Mouse (Mus musculus) telencephalon, adult 2 months (tissue): ENCODE measurements at regions not wholly inside any gene's neighbourhood (a gene's known extent, or its start where the extent isn't known, plus 50 kb on each side); places are given as distances from the start of the nearest gene placed in this dataset.
"Not testable (repeated sequence)": the region's sequence is repeated elsewhere in the genome, so short reads cannot be mapped to it uniquely, and the experiment has no call there.

Experiments
- DNase-seq: peaks from one replicate; pipeline ENCODE4 v3.0.0-alpha.2; 2011; ENCODE audit warnings: low read depth, low spot score

GRCm38 (mm10) chr4:64432097-64432496, 385.3 kb upstream of the Tnc start:
- no peak for DNase-seq

GRCm38 (mm10) chr4:64437744-64438594, 391.2 kb upstream of the Tnc start:
- no peak for DNase-seq

DNA sequence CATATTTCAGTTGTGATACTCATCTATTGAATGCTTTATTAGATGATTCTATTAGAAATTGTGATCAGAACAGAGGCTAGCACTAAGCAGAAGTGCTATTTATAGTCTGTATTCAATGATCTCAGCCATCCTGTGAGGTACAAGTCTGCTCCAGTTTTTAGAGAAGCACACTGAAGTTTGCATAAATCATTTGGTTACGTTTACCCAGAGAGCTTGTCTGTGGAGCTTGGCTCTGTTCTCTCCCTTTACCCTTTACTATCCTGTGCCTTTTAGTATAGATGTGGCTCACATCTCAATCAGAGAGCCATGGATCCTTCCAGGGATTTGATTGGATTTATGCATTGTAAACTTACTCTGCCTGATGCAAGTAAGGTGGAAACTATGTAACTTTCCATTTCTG, 404.6 kb upstream of the Tnc start:
- no peak for DNase-seq

GRCm38 (mm10) chr4:64451946-64452345, 405.1 kb upstream of the Tnc start:
- no peak for DNase-seq

DNA sequence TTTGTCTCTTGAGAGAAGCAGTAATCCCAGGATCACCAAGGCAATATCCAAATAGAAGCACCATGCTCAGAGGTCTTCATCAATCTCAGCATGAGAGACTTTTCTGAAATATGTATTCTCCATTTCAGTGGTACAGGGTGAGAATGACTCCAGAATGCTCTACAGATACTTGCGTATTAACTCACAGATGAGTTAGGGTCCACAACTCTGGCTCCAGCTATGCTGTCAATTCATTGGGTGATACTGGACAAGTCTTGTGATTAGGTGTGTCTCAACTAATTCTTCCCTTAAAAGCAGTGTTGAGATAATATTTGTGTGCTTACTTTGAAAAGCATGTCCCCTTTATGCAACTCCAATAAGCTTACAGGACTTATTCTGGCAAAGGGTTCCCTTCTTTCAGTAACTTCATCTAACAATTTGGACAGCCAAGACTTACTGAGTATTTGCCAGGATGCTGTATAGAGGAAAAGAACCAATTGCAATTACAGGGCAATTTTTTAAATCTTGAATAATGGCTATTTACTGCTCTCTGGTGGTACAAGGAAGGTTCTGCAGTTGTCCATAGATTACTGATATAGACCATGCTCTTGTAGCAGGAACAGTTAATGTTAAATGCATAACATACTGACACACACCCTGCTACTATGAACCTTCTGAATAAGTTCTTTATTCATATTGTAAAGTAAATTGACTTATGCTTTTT, 445.6 kb upstream of the Tnc start:
- DNase-seq: peak; percentile 16

GRCm38 (mm10) chr4:64497759-64498158, 450.9 kb upstream of the Tnc start:
- not testable (repeated sequence) for DNase-seq

DNA sequence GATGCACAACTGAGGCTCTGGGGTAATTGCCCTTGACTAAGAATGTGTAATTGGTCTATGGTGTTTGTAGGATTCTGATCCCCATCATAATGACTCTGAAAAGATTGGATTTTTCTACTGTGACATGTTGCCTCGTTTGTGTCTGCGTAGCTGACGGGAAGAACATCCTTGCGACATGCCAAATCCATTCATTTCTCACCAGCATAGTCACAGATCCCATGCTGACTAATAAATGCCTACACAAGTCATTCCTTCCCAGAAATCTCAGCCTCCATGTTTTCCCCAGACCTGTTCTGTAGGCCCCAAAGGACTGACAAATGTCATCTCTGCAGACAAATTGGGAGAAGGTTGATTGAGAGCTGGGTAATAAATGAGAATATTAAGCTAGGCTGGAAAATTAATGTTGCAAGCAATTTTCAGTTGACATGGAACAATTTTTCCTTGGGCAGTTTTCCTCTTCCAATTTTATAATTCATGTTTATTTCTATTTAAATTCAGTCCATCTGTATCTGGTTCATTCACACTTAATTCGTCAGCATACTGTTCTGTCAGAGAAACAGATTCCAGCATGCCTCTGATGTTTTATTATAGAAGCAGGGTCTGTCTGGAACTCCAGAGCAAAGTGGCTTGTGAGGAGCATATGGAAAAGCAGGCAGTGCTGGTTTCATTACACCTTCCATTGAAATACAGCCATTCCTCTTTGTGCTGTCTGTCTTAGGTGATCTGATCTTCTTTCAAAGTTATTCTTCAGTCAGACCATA, 454.0 kb upstream of the Tnc start:
- DNase-seq: no peak

DNA sequence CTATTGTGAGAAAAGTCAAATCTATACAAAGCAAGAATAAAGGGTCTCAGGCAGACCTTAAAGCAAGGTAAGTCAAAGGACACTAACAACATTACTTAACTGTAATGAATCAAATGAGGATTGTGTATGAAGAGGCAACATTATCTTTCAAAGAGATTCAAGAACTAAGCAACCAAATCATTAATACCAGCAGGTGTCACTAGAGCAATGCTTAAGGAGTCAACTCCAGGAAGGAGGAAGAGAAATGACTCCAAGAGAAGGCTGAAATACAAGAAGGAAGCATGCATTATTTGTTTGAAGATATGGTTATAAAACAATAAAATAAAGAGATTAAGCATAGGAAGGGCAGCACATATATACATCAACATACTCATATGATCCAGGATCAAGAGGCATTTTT, 475.1 kb upstream of the Tnc start:
- peak; percentile 16 for DNase-seq

DNA sequence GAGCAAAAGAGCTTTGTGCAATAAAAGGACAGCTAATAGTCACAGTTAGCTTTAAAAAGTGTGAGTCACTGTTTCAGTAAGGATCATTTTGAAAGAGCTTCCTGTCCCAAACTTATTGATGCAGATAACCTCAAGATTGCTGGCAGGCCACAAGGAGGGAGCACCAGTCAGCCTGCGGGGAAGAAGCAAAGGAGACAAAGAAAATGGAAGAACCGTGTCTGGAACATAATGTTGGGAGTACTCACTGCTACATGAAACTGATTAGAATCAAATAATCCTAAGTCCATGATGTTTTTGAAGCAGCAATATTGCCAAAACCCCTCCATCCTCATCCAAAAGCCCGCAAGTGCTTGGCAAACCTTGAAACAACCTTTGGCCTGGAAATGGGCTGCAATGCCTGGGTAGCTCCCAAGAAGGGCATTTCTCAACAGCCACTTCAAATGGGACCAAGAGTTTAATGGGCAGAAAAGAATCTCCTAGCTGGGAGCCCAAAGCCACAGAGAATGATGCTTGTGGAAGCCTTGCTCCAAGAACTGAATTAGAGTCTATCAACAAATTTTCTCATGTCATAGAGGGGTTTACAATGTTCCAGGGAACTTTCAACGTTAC, 481.0 kb upstream of the Tnc start:
- no peak for DNase-seq

DNA sequence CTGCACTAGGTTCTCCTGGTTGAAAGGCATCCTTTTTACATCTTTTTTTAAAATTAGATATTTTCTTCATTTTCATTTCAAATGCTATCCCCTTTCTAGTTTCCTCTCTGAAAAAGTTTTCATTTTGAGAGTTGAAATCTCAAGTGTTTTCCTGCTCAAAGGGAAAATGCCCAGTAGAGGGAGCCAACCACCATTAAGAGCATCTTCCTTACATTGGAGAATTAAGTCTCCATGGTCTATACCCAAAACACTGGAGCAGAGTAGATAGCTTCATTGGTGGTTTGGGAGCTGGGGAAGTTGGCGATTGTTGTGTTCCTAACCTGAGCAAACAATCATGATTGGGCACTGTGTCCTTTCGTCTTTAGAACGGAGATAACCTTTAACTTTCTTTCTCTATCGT, 483.8 kb upstream of the Tnc start:
- peak; percentile 13 for DNase-seq

DNA sequence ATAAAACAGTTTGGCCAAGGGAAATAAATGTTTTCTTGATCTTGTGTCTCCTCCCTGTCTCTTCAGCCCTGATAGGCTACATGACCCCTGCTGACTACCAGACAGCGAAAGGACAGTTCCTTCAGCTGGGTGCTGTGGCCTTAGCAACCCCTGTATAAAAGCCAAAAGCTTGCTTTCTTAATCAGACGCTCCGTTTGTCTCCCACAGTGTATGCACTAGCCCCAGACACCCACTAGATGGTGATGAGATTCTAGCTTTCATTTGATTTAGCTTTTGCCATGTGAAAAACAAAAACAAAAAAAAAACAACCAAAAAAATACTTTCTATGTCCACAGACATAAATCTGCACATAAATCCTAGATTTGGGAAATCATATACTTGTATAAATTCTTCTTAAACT, 486.2 kb upstream of the Tnc start:
- no peak for DNase-seq

DNA sequence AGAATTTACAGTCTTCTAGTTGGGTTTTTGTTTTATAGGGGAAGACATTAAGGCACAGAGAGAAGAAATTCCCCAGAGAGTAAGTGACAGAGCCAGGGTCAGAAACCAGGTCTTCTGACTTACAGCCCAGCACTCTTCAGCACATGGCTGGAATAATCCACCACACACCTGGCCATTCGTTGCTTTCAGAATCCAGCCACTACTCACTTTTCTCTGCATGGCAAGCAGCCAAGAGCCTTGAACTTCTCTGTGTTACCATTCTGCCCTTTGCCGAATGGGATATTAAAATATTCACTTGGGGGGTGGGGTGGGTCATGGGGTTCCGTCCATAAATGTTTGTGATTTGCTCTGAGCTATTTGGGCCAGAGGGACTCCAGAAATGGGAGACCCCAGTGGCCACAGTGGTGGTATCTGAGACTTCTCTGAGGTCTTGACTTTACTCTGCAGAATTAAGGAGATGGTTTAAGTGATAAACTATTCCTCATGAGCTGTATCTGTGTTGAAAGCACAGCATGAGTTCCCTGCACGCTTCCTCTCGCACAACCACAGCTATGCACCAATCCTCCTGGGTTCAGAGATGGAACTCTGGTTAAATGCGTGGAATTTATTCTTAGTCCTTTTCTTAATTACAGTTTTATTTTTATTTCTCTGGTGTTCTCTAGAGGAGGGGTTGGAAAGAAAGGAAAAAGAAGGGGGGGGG, 488.9 kb upstream of the Tnc start:
- DNase-seq: no peak

DNA sequence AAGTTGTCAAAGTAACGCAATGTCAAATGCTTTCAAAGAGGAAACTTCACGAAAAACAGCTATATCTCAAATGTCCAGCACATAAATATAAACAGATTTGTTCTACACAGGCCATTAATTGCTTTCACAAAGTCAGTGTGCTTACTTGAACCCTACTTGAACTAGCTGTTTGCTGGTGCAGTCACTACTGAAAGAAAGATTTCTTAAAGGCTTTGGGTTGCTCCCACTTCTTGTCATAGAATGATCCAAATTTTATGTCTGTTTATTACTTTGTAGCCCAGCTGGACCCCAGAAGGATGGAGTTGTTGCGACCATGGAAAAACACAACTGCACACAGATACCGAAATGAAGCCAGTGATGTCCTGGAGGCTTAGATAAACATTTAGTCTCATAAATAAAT, 491.2 kb upstream of the Tnc start:
- DNase-seq: no peak

GRCm38 (mm10) chr4:64544576-64545185, 497.9 kb upstream of the Tnc start:
- DNase-seq: no peak

GRCm38 (mm10) chr4:64546386-64546785, 499.6 kb upstream of the Tnc start:
- DNase-seq: no peak

- no peak for DNase-seq
These were observed 515.7 kb upstream of the Tnc start for GRCm38 (mm10) chr4:64562511-64562910.

GRCm38 (mm10) chr4:64563996-64564395, 517.2 kb upstream of the Tnc start:
- no peak for DNase-seq

GRCm38 (mm10) chr4:64570666-64571065, 523.9 kb upstream of the Tnc start:
- DNase-seq: no peak

DNA sequence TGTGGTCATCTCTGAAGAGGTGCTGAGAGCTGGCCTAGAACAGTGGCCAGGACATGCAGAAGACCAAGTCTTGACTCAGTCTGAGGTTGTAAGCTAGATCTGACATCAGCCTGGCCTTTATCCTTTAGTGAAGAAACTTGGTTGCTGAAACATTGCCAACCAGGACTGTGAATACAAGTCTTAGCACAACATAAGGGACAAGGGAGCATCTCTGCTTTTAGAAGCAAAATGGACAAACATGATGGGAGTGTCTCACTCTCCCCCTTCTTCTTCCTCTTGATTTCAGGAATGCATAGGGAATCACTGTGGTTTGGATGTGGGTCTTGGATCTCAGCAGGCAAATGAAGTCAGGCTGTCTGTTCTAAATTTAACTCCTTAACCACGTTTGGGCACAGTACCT, 529.1 kb upstream of the Tnc start:
- no peak for DNase-seq

- no peak for DNase-seq
These were observed 528.9 kb upstream of the Pappa start for GRCm38 (mm10) chr4:64595014-64595599.

- DNase-seq: peak; percentile 71
These were observed 525.5 kb upstream of the Pappa start for GRCm38 (mm10) chr4:64598465-64598864.
